Mouse (Mus musculus) CH12F3 (cell line): ENCODE results near the gene Asic2.

Experiments used
- in situ Hi-C: fragments of 300-500 bp; cut with MboI; formaldehyde crosslinking; loops from 2 replicates; pipeline ENCODE4 v1.14.3; 2020; ENCODE audit warnings: low sequenced_read_pairs

Gene Asic2

DNA sequence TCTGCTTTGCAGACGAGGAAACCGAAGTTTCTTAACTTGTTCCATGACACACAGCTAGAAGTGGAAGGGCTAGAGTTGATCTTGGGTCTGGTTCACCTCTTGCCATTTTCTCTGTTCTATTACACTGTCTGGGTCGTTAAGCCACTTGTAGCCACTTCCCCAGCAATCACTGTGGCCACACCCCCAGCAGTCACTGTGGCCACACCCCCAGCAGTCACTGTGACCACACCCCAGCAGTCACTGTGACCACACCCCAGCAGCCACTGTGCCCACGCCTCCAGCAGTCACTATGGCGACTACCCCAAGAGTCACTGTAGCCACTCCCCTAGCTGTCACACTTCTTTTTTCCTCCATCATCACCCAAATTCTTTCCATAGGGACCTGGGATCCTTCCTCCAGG lies 1000.7 kb downstream of the Asic2 start:
- in situ Hi-C loops, result no loop called here

GRCm38 (mm10) chr11:80966040-80966439 lies 1002.2 kb downstream of the Asic2 start:
- in situ Hi-C loops, result no loop called here

DNA sequence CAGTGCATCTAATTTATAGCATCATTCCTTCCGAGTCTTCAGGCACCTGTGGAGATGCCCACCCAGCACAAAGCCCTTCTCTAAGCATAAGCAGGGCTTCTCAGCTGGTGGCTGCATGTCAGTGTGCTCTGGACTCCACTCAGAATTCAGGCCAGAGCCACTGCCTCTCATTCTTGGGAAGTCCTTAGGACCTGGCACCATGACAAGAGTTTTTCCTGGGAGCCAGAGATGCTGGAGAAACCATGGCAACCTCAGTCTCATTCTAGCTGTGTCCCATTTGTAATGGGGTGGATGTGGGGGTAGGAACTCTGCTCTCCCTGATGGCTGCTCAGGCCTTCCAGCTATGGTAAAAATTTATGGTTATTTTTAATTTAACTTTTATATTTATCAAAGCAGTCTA lies 1006.9 kb downstream of the Asic2 start:
- in situ Hi-C loops, result no loop called here

GRCm38 (mm10) chr11:80958086-80958671 lies 1010.1 kb downstream of the Asic2 start:
- in situ Hi-C loops, result no loop called here

DNA sequence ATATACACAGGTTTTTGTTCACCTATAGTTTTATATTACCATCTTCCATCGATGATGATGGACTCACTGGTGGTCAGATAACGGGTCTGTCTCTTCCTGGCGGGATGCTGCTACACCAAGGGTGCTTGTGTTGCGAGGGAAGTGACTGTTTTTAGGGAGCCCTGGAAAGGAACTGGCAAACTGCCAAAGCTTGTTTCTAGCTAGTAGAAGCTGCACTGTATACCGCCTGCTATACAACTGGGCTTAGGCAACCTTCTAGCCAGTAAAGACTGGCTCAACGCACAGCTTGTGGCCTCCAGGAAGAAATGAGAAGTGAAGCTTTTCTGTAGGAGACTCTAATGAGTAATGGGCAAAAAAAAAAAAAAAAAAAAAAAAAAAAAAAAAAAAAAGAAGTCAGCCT lies 1012.3 kb downstream of the Asic2 start:
- in situ Hi-C loops, result no loop called here

GRCm38 (mm10) chr11:80954147-80954546 lies 1014.1 kb downstream of the Asic2 start:
- in situ Hi-C loops, result no loop called here

DNA sequence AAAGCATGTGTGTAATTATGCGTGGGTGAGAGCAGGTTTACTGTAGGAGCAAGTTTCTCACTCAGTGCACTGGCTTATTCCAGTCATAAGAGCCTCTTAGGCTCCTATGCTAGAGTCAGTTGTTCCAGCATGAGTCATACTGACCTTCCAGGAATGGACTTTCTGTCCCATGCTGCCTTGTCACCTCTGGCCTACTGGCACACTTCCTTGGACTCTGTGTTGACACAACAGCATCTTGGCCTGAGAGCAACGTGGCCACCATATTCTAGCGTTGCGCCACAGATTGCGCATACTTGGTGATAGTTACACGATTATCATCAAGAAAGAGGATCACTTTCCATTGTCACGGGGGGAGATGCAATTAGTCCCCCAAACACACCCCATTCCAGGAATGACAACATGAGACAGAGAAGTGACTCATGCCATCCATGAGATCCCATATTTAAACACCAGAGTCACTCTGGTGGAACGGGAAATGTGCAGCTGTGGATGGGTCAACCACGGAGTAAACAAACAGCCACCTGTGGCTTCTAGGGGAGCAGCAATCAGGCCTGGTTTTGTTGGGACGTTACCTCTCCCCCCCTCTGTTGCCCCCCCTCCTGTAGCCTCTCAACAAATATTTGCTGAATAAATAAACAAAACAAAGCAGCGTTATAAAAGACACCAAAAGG lies 1019.1 kb downstream of the Asic2 start:
- in situ Hi-C loops, result no loop called here

GRCm38 (mm10) chr11:80948103-80948502 lies 1020.2 kb downstream of the Asic2 start:
- in situ Hi-C loops, result no loop called here

DNA sequence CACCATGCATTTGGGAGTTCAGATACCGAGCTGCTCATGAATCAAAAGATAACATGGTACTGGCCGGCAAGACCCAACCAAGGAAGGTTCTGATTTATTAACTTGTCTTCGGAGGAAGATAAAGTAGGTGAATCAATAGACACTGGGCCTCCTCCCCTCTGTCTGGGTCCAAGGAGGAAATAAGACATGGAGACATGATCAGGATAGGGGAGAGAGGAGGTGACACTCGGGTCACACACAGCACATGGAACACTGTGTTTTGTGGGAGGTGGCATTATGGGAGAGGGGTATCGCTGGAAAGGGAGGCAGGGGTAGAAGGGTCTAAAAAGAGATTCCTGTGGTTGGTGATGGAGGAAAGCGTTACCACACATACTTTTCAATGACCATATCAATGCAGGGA lies 1022.1 kb downstream of the Asic2 start:
- in situ Hi-C loops, result no loop called here

- in situ Hi-C loops, result no loop called here
Observed at GRCm38 (mm10) chr11:80923286-80923951, 1044.8 kb downstream of the Asic2 start.

- in situ Hi-C loops, result no loop called here
Observed at GRCm38 (mm10) chr11:80918332-80918731, 1049.9 kb downstream of the Asic2 start.

- in situ Hi-C loops, result no loop called here
Observed at GRCm38 (mm10) chr11:80917688-80918087, 1050.6 kb downstream of the Asic2 start.

GRCm38 (mm10) chr11:80913408-80914024 lies 1054.7 kb downstream of the Asic2 start:
- in situ Hi-C loops, result no loop called here

DNA sequence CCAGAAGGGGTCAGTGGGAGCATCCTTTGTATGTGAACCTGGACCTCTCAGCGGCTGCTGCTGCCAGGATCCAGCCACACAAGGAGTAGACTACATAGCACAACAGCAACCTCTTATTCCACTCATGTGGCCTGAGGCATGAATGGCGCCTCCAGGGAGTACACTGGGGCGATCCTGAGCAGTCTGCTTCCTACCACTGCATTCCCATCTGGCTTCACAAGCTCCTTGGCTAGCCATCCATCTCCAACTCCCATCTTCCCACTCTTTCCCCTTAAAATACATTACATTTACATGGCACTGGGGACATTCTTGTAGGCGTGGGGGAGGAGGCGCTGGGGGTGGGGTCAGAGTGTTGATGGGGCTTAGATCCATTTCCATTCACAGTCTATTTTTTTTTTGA lies 1055.5 kb downstream of the Asic2 start:
- in situ Hi-C loops, result no loop called here

GRCm38 (mm10) chr11:80907820-80908219 lies 1060.4 kb downstream of the Asic2 start:
- in situ Hi-C loops, result no loop called here

DNA sequence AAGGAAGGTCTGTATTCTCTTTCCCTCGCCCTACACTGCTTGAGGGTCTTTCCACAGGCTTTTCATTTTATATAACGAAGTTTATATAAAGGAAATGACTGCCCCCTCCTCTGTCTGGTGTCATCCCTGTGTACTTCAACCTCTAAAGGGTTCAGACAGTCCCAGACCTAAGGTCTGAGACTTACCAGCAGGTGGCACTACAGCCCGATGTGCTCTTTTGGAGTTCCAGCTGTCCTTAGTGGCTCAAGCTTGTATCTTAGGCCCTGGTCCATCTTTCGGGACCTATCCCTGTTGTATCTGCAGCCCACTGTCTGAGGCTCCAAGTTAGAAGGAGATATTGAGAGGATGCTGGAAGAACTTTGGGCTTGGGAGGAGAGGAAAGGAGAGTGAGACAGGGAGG lies 1061.8 kb downstream of the Asic2 start:
- in situ Hi-C loops, result no loop called here

DNA sequence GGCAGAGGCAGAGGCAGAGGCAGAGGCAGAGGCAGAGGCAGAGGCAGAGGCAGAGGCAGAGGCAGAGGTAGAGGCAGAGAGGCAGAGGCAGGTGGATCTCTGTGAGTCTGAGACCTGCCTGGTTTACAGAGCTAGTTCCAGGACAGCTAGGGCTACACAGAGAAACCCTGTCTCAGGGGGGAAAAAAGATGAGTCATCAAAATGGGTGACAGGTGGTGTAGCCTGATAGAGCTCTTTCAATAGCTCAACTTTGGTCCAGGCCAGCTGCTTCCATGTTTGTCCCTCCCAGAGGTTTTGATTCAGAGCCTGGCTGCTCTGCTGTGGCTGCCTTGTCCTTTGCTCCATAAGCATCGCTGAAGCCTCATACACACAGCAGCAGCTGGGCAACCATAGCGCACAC lies 1063.7 kb downstream of the Asic2 start:
- in situ Hi-C loops, result no loop called here

- in situ Hi-C loops, result no loop called here
Observed at GRCm38 (mm10) chr11:80903426-80903825, 1064.8 kb downstream of the Asic2 start.

- in situ Hi-C loops, result no loop called here
Observed at GRCm38 (mm10) chr11:80902664-80903063, 1065.6 kb downstream of the Asic2 start.

GRCm38 (mm10) chr11:80900555-80900954 lies 1067.7 kb downstream of the Asic2 start:
- in situ Hi-C loops, result no loop called here

DNA sequence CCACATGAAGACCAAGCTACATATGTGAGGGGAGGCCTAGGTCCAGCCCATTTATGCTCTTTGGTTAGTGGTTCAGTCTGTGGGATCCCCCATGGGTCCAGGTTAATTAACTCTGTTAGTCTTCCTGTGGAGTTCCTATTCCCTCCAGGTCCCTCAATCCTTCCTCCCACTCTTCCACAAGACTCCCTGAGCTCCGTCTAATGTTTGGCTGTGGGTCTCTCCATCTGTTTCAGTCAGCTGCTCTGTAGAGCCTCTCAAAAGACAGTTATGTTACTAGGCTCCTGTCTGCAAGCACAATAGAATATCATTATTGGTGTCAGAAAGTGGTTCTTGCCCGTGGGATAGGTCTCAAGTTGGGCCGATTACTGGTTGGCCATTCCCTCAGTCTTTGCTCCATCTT lies 1072.4 kb downstream of the Asic2 start:
- in situ Hi-C loops, result no loop called here
